Mouse (Mus musculus): ENCODE measurements around the gene 2010300C02Rik. TPM values are rescaled to one million over a fixed set of nuclear protein-coding genes. Genes with fewer than 3 reads are reported as not detected.

The 2010300C02Rik gene
- polyA plus RNA-seq, 1 experiment from 2014 or later = 7.5 TPM

GRCm38 (mm10) chr1:37641361-37641760 lies 78.5 kb downstream of the 2010300C02Rik start:
- no peaks in the 10 kb centered on the region for H3K4me1 ChIP-seq (replicated peaks; ENCODE audit: control insufficient read depth, insufficient read depth)
- no peak overlapping the region for H3K4me2 ChIP-seq (replicated peaks; ENCODE audit: low read depth)
- no peak overlapping the region for H3K4me3 ChIP-seq (ENCODE audit: low read depth, low read length)
- no peak overlapping the region for H3K9ac ChIP-seq (ENCODE audit: low read length)
- H3K27ac ChIP-seq (replicated peaks) = no peak overlapping the region
- TF ChIP-seq EP300 (optimal IDR thresholded peaks at IDR 0.05) = no peak
- no peak for TF ChIP-seq CTCF (IDR thresholded peaks at IDR 0.05; ENCODE audit: low read depth)
- ATAC-seq (ENCODE audit: low FRiP score, low TSS enrichment) (no peak), DNase-seq (ENCODE audit: low spot score) (no peak)
- H3K9me3 ChIP-seq (ENCODE audit: control insufficient read depth, low read length) = no peaks in the 10 kb centered on the region
- WGBS = 84% methylated on average over 11 of the region's 11 CpGs
- H3K36me3 ChIP-seq (ENCODE audit: control insufficient read depth, insufficient read depth, low read length) = no peaks in the 10 kb centered on the region
- H3K27me3 ChIP-seq (ENCODE audit: control insufficient read depth, insufficient read depth, low read length) = no peaks in the 10 kb centered on the region

DNA sequence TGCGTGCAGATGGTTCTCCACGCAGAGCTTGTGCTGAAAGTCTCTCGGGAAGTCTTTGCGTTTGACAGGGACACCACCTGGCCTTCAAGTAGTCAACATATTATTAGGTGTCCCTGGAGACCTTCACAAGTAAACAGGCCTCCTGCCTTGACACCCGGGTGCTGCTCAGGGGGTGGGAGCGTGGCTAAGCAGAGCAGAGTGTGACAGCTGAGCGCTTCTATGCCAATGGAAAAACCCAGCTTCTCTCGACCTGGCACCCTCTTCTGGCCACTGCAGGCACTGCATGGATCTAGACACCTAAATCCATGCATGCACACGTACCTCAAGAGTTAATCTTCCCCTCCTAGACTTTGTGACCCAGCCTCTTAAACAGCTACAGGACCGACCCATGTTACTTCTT lies 80.8 kb downstream of the 2010300C02Rik start:
- H3K4me2 ChIP-seq (replicated peaks; ENCODE audit: low read depth) = peak overlapping the region; percentile 37; the same call in 1 of the 2 replicates
- H3K4me1 ChIP-seq (replicated peaks; ENCODE audit: control insufficient read depth, insufficient read depth) = no peaks in the 10 kb centered on the region
- H3K27me3 ChIP-seq (ENCODE audit: control insufficient read depth, insufficient read depth, low read length) = no peaks in the 10 kb centered on the region
- no peak overlapping the region; the same call in 1 of the 2 replicates for H3K27ac ChIP-seq (replicated peaks)
- H3K9ac ChIP-seq (ENCODE audit: low read length) = no peak overlapping the region
- H3K4me3 ChIP-seq (ENCODE audit: low read depth, low read length) = no peak overlapping the region
- no peaks in the 10 kb centered on the region for H3K36me3 ChIP-seq (ENCODE audit: control insufficient read depth, insufficient read depth, low read length)
- 5% methylated on average over 10 of the region's 10 CpGs for WGBS
- ATAC-seq (ENCODE audit: low FRiP score, low TSS enrichment) = peak; percentile 76
- TF ChIP-seq CTCF (IDR thresholded peaks at IDR 0.05; ENCODE audit: low read depth) (peak; percentile 93), EP300 (optimal IDR thresholded peaks at IDR 0.05) (no peak)
- peak; percentile 81 for DNase-seq (ENCODE audit: low spot score)
- H3K9me3 ChIP-seq (ENCODE audit: control insufficient read depth, low read length) = no peaks in the 10 kb centered on the region

GRCm38 (mm10) chr1:37638560-37638959 lies 81.3 kb downstream of the 2010300C02Rik start:
- TF ChIP-seq CTCF (IDR thresholded peaks at IDR 0.05; ENCODE audit: low read depth) = no peak
- no peak for TF ChIP-seq EP300 (optimal IDR thresholded peaks at IDR 0.05)
- no peak overlapping the region for H3K9ac ChIP-seq (ENCODE audit: low read length)
- H3K4me1 ChIP-seq (replicated peaks; ENCODE audit: control insufficient read depth, insufficient read depth) = no peaks in the 10 kb centered on the region
- no peak overlapping the region for H3K4me3 ChIP-seq (ENCODE audit: low read depth, low read length)
- ATAC-seq (ENCODE audit: low FRiP score, low TSS enrichment) (no peak), DNase-seq (ENCODE audit: low spot score) (no peak)
- no peaks in the 10 kb centered on the region for H3K9me3 ChIP-seq (ENCODE audit: control insufficient read depth, low read length)
- WGBS = 72% methylated on average over 9 of the region's 9 CpGs
- no peaks in the 10 kb centered on the region for H3K27me3 ChIP-seq (ENCODE audit: control insufficient read depth, insufficient read depth, low read length)
- no peak overlapping the region for H3K27ac ChIP-seq (replicated peaks)
- no peaks in the 10 kb centered on the region for H3K36me3 ChIP-seq (ENCODE audit: control insufficient read depth, insufficient read depth, low read length)
- no peak overlapping the region for H3K4me2 ChIP-seq (replicated peaks; ENCODE audit: low read depth)

GRCm38 (mm10) chr1:37637571-37637970 lies 82.3 kb downstream of the 2010300C02Rik start:
- H3K9ac ChIP-seq (ENCODE audit: low read length) = no peak overlapping the region
- no peak for DNase-seq (ENCODE audit: low spot score)
- H3K36me3 ChIP-seq (ENCODE audit: control insufficient read depth, insufficient read depth, low read length) = no peaks in the 10 kb centered on the region
- ATAC-seq (ENCODE audit: low FRiP score, low TSS enrichment) = no peak
- 72% methylated on average over 11 of the region's 11 CpGs for WGBS
- H3K4me3 ChIP-seq (ENCODE audit: low read depth, low read length) = no peak overlapping the region
- no peak for TF ChIP-seq CTCF (IDR thresholded peaks at IDR 0.05; ENCODE audit: low read depth)
- no peak overlapping the region for H3K4me2 ChIP-seq (replicated peaks; ENCODE audit: low read depth)
- no peaks in the 10 kb centered on the region for H3K4me1 ChIP-seq (replicated peaks; ENCODE audit: control insufficient read depth, insufficient read depth)
- no peaks in the 10 kb centered on the region for H3K27me3 ChIP-seq (ENCODE audit: control insufficient read depth, insufficient read depth, low read length)
- H3K9me3 ChIP-seq (ENCODE audit: control insufficient read depth, low read length) = no peaks in the 10 kb centered on the region
- H3K27ac ChIP-seq (replicated peaks) = no peak overlapping the region

GRCm38 (mm10) chr1:37636824-37637223 lies 83.1 kb downstream of the 2010300C02Rik start:
- ATAC-seq (ENCODE audit: low FRiP score, low TSS enrichment) (no peak), DNase-seq (ENCODE audit: low spot score) (no peak)
- Histone ChIP-seq H3K4me2 (replicated peaks; ENCODE audit: low read depth) (no peak overlapping the region), H3K4me1 (replicated peaks; ENCODE audit: control insufficient read depth, insufficient read depth) (no peaks in the 10 kb centered on the region), H3K27ac (replicated peaks) (no peak overlapping the region), H3K36me3 (ENCODE audit: control insufficient read depth, insufficient read depth, low read length) (no peaks in the 10 kb centered on the region), H3K4me3 (ENCODE audit: low read depth, low read length) (no peak overlapping the region), H3K9me3 (ENCODE audit: control insufficient read depth, low read length) (no peaks in the 10 kb centered on the region), H3K27me3 (ENCODE audit: control insufficient read depth, insufficient read depth, low read length) (no peaks in the 10 kb centered on the region), H3K9ac (ENCODE audit: low read length) (no peak overlapping the region)
- WGBS = 92% methylated on average over 5 of the region's 5 CpGs
- TF ChIP-seq CTCF (IDR thresholded peaks at IDR 0.05; ENCODE audit: low read depth) = no peak
- no peak for TF ChIP-seq EP300 (optimal IDR thresholded peaks at IDR 0.05)

DNA sequence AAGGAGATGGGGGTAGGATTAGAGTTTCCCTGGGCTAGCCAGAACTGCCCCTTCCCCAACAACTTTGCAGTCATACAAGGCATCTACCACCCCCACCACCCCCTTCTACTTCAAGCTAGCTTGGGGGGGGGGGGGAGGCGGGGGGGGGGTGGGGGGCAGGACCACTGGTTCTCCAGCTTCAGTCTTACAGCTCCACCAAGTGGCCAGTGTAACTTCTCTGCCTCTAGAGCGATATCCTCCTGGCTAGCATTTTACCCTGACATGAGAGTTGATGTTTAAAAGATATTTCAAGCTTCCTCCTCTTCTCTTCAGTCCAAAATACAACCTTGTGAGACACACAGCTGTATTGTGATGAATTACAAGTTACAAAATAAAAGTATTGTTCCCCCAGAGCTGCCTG lies 83.7 kb downstream of the 2010300C02Rik start:
- no peaks in the 10 kb centered on the region for H3K4me1 ChIP-seq (replicated peaks; ENCODE audit: control insufficient read depth, insufficient read depth)
- H3K9ac ChIP-seq (ENCODE audit: low read length) = no peak overlapping the region
- no peak for ATAC-seq (ENCODE audit: low FRiP score, low TSS enrichment)
- no peaks in the 10 kb centered on the region for H3K9me3 ChIP-seq (ENCODE audit: control insufficient read depth, low read length)
- no peak overlapping the region for H3K27ac ChIP-seq (replicated peaks)
- no peak for TF ChIP-seq EP300 (optimal IDR thresholded peaks at IDR 0.05)
- TF ChIP-seq CTCF (IDR thresholded peaks at IDR 0.05; ENCODE audit: low read depth) = peak; percentile 62
- WGBS = 42% methylated on average over 2 of the region's 2 CpGs
- H3K4me2 ChIP-seq (replicated peaks; ENCODE audit: low read depth) = no peak overlapping the region
- no peak overlapping the region for H3K4me3 ChIP-seq (ENCODE audit: low read depth, low read length)
- no peaks in the 10 kb centered on the region for H3K36me3 ChIP-seq (ENCODE audit: control insufficient read depth, insufficient read depth, low read length)
- no peaks in the 10 kb centered on the region for H3K27me3 ChIP-seq (ENCODE audit: control insufficient read depth, insufficient read depth, low read length)
- DNase-seq (ENCODE audit: low spot score) = no peak

Measured in stomach, postnatal 0 days (tissue).